Mouse (Mus musculus) cerebellum, adult 2 months (tissue): ENCODE results near the gene Kif5c. TPM values are rescaled to one million over a fixed set of nuclear protein-coding genes. Genes with fewer than 3 reads are reported as not detected.

ENCODE experiments used
- DNase-seq, 2 experiments: peaks; one replicate each; pipeline ENCODE4 v3.0.0; 2021
- H3K27ac ChIP-seq: fragments of 200-500 bp; 2 replicates; pipeline ENCODE4 v1.5.1; 2012; ENCODE audit warnings: low read length, control low read depth, inconsistent platforms; ENCODE audit not compliant: insufficient read depth
- H3K27me3 ChIP-seq: fragments of 200-500 bp; 2 replicates; pipeline ENCODE4 v1.6.1; 2012; ENCODE audit warnings: inconsistent platforms, mild to moderate bottlenecking, low read length, moderate library complexity; ENCODE audit not compliant: control insufficient read depth, insufficient read depth
- H3K4me1 ChIP-seq: fragments of 200-500 bp; 2 replicates; pipeline ENCODE4 v1.6.1; 2011; ENCODE audit warnings: low read length; ENCODE audit not compliant: control insufficient read depth, insufficient read depth
- H3K4me3 ChIP-seq: fragments of 200-500 bp; replicated peaks from 2 replicates; pipeline ENCODE3; 2011; ENCODE audit warnings: mild to moderate bottlenecking, low read depth, low read length, control low read depth; ENCODE audit not compliant: insufficient read depth
- CTCF ChIP-seq: fragments of 200-500 bp; IDR thresholded peaks from 2 replicates; pipeline ENCODE4 v1.5.1; 2011; ENCODE audit warnings: low read depth, mild to moderate bottlenecking, control low read depth, low read length, moderate library complexity, borderline replicate concordance; ENCODE audit not compliant: insufficient read depth
- POLR2A ChIP-seq: fragments of 200-500 bp; IDR thresholded peaks from 2 replicates; pipeline ENCODE4 v1.6.1; 2011; ENCODE audit warnings: low read length, control low read depth, borderline replicate concordance; ENCODE audit not compliant: insufficient read depth
- WGBS: fragments of 180-500 bp; shearing (Covaris S2); methylation state at CpG from one replicate; pipeline ENCODE4 v1.1.7; 2018; 5-methylcytosine and 5-hydroxymethylcytosine counted together
- polyA plus RNA-seq: library from polyadenylated mRNA; depleted of rRNA; stranded (reverse); fragments of >200 nt; gene quantifications from 2 replicates; pipeline ENCODE4 v1.2.3, GENCODE M21; 2012; rRNA removed

Gene Kif5c
- polyA plus RNA-seq, result 257 and 291 TPM in 2 replicates

DNA sequence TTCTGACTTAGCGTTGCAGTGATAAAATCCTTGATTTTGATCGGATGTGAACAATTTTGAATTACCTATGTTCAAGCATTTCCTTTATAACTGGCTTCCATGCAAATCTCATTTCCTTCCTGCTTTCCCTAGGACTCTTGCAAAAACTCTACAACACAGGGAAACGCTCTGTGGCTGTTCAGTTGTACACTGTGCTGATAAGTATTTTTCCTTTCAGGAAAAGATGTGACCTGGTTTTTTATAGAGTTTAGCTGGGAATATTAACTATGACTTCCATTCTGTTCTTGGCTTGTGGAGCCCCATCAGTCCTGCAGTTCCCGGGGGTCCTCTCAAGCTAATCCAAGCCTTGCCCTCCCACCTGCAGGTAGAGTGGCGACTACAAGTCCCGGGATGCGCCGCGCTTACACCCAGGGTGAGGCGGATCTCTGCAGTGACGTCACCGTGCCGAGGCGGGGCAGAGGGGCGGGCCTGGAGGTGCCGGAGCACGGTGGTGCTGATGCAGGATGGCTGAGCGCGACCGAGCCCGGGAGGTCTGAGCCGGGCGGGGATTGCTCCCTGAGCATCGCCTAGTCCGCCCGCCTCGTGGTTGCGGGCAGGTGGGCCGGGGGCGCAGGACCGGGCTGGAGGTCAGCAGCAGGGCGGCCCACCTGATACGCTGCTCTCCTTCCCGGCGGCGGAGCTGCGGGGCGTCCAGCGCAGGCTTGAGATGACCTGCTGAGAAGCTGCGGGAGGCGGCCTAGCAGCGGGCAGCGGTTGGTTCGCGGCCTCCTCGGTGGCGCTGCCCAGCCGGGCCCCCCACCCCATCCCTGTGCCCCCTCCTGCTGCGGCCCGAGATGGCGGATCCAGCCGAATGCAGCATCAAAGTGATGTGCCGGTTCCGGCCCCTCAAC lies at the start of gene Kif5c:
Gene Kif5c, plus strand, starts transcription at position 470 of the 890 bp plus-strand sequence.
- H3K27me3 ChIP-seq, result no peaks in the 10 kb centered on the region

GRCm38 (mm10) chr2:49569862-49570777 lies 49.0 kb upstream of the Kif5c start:
- Histone ChIP-seq H3K4me3 (peak overlapping the region; percentile 6), H3K27me3 (no peaks in the 10 kb centered on the region), H3K27ac (peak overlapping the region; percentile 77), H3K4me1 (peaks cover 27% of the 10 kb centered on the region)
- peak; percentile 96 to 98 for DNase-seq
- no peak for TF ChIP-seq POLR2A
- no peak for TF ChIP-seq CTCF
- whole genome bisulfite sequencing, result 19% methylated on average over 16 of the region's 16 CpGs

More for the DNA sequence above, at the start of gene Kif5c:
- H3K4me1 ChIP-seq, result no peaks in the 10 kb centered on the region; the same call in 1 of the 2 replicates
- TF ChIP-seq POLR2A (peak; percentile 90), CTCF (no peak)
- 5% methylated on average over 54 of the region's 54 CpGs for WGBS
- peak within 1 kb of the TSS; percentile 81 for H3K4me3 ChIP-seq
- H3K27ac ChIP-seq, result peak within 1 kb of the TSS; percentile 91
- peak; percentile 97 for DNase-seq

DNA sequence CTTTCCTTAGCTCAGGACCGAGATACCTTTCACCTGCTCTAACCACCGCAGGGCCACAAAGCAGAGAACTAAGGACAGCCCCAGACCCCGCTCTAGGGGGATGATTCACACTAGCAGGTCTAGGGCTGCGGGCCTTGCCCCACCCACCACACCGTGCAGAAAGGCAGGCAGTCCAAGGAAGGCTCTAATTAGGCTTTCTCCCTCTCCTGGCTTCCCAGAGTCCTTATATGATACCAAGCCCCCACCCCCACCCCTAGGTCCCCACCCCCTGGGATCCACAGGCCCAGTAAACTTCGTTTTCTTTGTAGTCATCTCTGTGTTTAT lies 48.4 kb upstream of the Kif5c start:
- no peak for DNase-seq
- 84% methylated on average over 6 of the region's 6 CpGs for WGBS
- Histone ChIP-seq H3K4me3 (no peak overlapping the region), H3K27me3 (no peaks in the 10 kb centered on the region), H3K4me1 (peaks cover 27% of the 10 kb centered on the region), H3K27ac (0 out of 2 replicates have a peak overlapping the region, but pooled peaks have one; percentile 77)
- TF ChIP-seq POLR2A, result no peak
- TF ChIP-seq CTCF, result no peak

DNA sequence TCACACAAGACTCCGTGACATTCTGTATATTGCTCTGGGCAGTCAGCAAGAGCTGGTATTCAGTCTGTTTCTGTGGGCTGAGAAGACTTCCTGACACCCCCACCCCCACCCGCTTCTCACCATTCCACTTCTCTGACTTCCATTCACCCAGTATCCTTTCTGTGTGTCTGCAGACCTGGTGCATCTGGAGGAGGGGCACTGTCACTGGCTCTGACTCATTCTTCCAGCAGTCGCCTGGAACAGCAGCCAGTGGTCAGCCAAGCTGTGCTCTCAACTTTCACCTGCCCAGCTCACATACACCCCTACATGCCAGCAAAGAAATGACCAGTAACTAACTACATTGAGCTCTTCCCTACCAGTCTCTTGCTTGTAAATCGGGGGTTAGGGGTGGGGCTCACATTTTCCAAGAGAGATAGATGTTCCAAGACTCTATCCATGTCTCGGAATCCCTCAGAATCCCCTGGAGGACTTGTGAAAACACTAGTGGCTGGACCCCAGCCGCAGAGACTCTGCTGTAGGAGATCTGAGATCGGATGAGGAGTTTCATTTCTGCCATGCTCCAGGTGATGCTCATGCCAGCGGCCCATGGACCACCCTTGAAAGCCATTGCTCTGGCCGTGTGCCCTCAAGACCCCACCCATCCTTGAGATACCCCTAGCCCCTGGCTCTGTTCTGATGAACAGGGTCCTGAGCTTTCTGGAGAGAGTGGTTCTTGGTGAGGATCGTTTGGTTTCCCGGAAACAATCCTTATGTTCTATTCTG lies 47.8 kb upstream of the Kif5c start:
- Histone ChIP-seq H3K4me1 (peaks cover 27% of the 10 kb centered on the region), H3K4me3 (no peak overlapping the region), H3K27ac (no peak overlapping the region), H3K27me3 (no peaks in the 10 kb centered on the region)
- DNase-seq, result no peak
- TF ChIP-seq POLR2A (no peak), CTCF (no peak)
- WGBS, result 92% methylated on average over 11 of the region's 11 CpGs

DNA sequence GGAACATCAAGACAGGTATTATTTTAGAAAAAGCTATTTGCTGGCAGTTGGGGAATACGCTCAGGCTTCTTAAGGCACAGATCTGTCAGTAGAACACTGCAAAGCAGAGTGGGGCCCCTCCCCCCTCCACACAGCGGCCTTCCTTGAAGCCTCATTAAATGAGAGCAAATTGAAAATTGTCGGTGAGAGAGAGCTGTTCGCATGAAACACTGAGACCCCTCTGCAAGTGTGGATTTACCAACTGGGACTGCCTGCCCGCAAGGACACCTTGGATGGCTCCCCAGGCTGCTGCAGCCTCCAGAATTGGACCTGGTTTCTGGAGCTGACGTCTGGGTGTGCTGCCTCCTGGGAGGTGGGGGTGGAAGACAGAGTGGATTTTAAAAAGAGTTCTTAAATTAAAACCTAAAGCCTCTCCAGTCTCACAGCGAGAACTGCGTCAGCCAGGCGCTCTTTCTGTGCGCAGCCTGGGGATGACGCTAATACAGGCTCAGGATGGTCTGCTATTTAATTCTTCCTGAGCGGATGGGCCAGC lies 46.9 kb upstream of the Kif5c start:
- TF ChIP-seq CTCF (no peak), POLR2A (no peak)
- peaks cover 27% of the 10 kb centered on the region for H3K4me1 ChIP-seq
- H3K27me3 ChIP-seq, result no peaks in the 10 kb centered on the region
- H3K27ac ChIP-seq, result no peak overlapping the region
- DNase-seq, result no peak
- H3K4me3 ChIP-seq, result no peak overlapping the region
- 61% methylated on average over 12 of the region's 12 CpGs for WGBS

GRCm38 (mm10) chr2:49572684-49573083 lies 46.4 kb upstream of the Kif5c start:
- 79% methylated on average over 9 of the region's 9 CpGs for WGBS
- no peaks in the 10 kb centered on the region for H3K27me3 ChIP-seq
- DNase-seq, result no peak
- H3K4me1 ChIP-seq, result peaks cover 27% of the 10 kb centered on the region
- no peak overlapping the region for H3K27ac ChIP-seq
- TF ChIP-seq POLR2A (no peak), CTCF (no peak)
- H3K4me3 ChIP-seq, result no peak overlapping the region

- TF ChIP-seq POLR2A, result no peak
- TF ChIP-seq CTCF, result no peak
- WGBS, result 94% methylated on average over 3 of the region's 3 CpGs
- no peak overlapping the region for H3K27ac ChIP-seq
Measured at GRCm38 (mm10) chr2:49573282-49573681, 45.8 kb upstream of the Kif5c start.

More at GRCm38 (mm10) chr2:49573282-49573681, 45.8 kb upstream of the Kif5c start:
- no peak overlapping the region for H3K4me3 ChIP-seq
- peaks cover 27% of the 10 kb centered on the region for H3K4me1 ChIP-seq
- H3K27me3 ChIP-seq, result no peaks in the 10 kb centered on the region
- no peak for DNase-seq
